Mouse (Mus musculus): ENCODE measurements around the gene Fam107a. TPM values are rescaled to one million over a fixed set of nuclear protein-coding genes. Genes with fewer than 3 reads are reported as not detected.

The Fam107a gene
- polyA plus RNA-seq, 1 experiment from 2014 or later: 0.24 TPM

DNA sequence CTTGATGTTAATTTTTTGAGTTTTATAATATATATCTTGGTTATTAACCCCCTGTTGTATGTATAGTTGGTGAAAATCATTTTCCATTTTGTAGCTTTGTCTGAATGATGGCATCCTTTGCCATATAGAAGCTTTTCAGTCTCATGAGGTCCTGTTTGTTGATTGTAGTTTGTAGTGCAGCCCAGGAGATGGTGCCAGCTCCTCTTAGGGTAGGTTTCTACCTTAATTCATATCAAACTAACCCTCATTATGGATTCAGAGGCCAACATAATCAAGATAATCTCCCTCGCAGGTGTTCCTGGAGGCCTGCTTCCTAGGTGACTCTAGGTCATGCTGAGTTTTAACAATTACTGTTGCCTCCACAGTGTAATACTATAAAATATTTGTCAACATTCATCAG, 55.6 kb downstream of the Fam107a start:
- no peak overlapping the region for H3K27ac ChIP-seq (ENCODE audit: low read length)
- no peak overlapping the region for H3K4me2 ChIP-seq (ENCODE audit: low read depth, low read length)
- H3K27me3 ChIP-seq (replicated peaks; ENCODE audit: control insufficient read depth, insufficient read depth, low read length): no peaks in the 10 kb centered on the region
- no peak overlapping the region for H3K4me3 ChIP-seq (ENCODE audit: low read length)
- H3K9ac ChIP-seq (ENCODE audit: low read depth, low read length): no peak overlapping the region
- H3K9me3 ChIP-seq (ENCODE audit: control insufficient read depth, low read length): no peaks in the 10 kb centered on the region
- H3K4me1 ChIP-seq (ENCODE audit: control insufficient read depth, insufficient read depth, low read length): no peaks in the 10 kb centered on the region
- no peak for ATAC-seq
- 64% methylated on average over 1 of the region's 1 CpGs for WGBS
- no peaks in the 10 kb centered on the region for H3K36me3 ChIP-seq (ENCODE audit: control insufficient read depth, insufficient read depth, low read length)

DNA sequence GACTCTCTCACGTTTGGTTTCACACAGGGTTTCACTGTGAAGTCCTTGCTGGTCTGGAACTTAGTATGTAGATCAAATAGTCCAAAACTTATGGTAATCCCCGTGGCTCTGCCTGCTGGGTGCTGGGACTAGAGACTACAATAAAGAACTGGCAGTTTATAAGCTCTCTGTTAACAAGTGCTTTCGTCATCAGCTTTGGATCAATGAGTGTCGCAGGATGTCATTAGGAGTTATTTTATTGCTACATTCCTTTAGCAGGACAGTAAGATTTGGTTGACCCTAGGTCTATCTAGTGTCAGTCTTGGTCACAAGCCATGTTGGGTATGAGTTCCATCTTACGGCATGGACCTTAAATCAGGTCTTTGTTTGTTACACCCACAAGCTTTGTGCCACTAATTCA, 57.6 kb downstream of the Fam107a start:
- Histone ChIP-seq H3K4me1 (ENCODE audit: control insufficient read depth, insufficient read depth, low read length) (no peaks in the 10 kb centered on the region), H3K27ac (ENCODE audit: low read length) (no peak overlapping the region), H3K9me3 (ENCODE audit: control insufficient read depth, low read length) (no peaks in the 10 kb centered on the region), H3K36me3 (ENCODE audit: control insufficient read depth, insufficient read depth, low read length) (no peaks in the 10 kb centered on the region), H3K27me3 (replicated peaks; ENCODE audit: control insufficient read depth, insufficient read depth, low read length) (no peaks in the 10 kb centered on the region), H3K4me3 (ENCODE audit: low read length) (no peak overlapping the region), H3K4me2 (ENCODE audit: low read depth, low read length) (no peak overlapping the region), H3K9ac (ENCODE audit: low read depth, low read length) (no peak overlapping the region)
- 71% methylated on average over 5 of the region's 5 CpGs for WGBS
- ATAC-seq: no peak

DNA sequence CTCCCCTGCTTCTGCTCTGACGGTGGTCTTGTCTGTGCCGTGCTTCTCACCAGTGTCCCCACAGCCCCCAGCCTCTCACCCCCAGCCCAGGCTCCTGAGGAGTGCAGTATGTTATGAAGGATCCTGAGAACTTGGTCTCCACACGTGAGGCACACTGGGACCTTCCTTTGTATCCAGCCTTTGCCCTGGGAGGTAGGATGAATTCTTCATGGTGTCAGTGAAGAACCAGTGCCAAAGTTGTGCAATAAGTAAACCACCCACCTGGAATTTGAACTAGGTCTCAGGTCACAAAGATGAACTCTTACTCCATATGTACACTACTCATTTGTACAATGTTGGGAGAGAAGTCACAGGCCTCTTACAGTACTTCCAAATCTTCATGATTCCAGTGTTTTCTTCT, 58.7 kb downstream of the Fam107a start, which contains the start of gene Acox2:
Gene Acox2 (minus strand): TSS at position 188 of the 400 bp plus-strand sequence.
- Histone ChIP-seq H3K4me2 (ENCODE audit: low read depth, low read length) (no peak within 1 kb of the TSS), H3K9ac (ENCODE audit: low read depth, low read length) (no peak within 1 kb of the TSS), H3K9me3 (ENCODE audit: control insufficient read depth, low read length) (no peaks in the 10 kb centered on the region), H3K4me3 (ENCODE audit: low read length) (no peak within 1 kb of the TSS), H3K27me3 (replicated peaks; ENCODE audit: control insufficient read depth, insufficient read depth, low read length) (no peaks in the 10 kb centered on the region), H3K4me1 (ENCODE audit: control insufficient read depth, insufficient read depth, low read length) (no peaks in the 10 kb centered on the region), H3K36me3 (ENCODE audit: control insufficient read depth, insufficient read depth, low read length) (no peaks in the 10 kb centered on the region), H3K27ac (ENCODE audit: low read length) (no peak within 1 kb of the TSS)
- ATAC-seq: peak; percentile 50
- WGBS: 74% methylated on average over 3 of the region's 3 CpGs

DNA sequence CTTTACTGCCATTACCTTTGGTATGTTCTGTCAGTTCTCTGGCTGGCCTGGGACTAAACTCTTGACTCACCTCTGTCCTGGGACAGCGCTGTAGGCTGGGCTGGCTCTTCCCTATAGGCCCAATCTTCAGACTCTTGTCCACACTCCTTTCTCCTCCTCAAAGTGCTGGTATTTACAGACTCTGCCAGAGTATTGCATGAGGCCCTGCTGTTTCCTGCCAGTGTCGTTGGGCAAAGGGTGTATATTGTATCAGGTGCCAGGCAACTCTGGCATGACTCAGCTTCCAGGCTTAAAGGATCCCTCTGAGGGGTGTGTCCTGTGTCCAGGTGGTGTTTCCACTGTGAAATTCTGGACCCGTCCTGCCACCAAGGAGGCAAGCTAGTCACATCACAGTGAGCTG, 59.1 kb downstream of the Fam107a start:
- Histone ChIP-seq H3K9me3 (ENCODE audit: control insufficient read depth, low read length) (no peaks in the 10 kb centered on the region), H3K4me3 (ENCODE audit: low read length) (no peak overlapping the region), H3K27ac (ENCODE audit: low read length) (no peak overlapping the region), H3K27me3 (replicated peaks; ENCODE audit: control insufficient read depth, insufficient read depth, low read length) (no peaks in the 10 kb centered on the region), H3K36me3 (ENCODE audit: control insufficient read depth, insufficient read depth, low read length) (no peaks in the 10 kb centered on the region), H3K9ac (ENCODE audit: low read depth, low read length) (no peak overlapping the region), H3K4me2 (ENCODE audit: low read depth, low read length) (no peak overlapping the region), H3K4me1 (ENCODE audit: control insufficient read depth, insufficient read depth, low read length) (no peaks in the 10 kb centered on the region)
- 67% methylated on average over 3 of the region's 3 CpGs for WGBS
- ATAC-seq: peak; percentile 57

DNA sequence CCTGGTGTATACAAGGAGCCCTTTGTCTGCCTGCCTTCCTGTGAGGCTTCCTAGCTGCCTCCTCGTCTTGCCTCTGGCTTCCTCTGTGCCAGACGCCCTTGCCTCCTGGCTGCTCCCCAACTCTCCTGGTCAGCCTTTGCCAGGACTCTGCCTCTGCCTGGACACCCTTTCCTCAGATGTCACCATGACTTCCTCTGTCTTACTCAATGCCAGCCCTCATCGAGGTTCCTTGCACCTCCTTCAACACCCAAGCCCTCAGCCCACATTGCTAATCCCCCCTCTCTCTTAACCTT, 59.5 kb downstream of the Fam107a start:
- no peak overlapping the region for H3K9ac ChIP-seq (ENCODE audit: low read depth, low read length)
- H3K4me3 ChIP-seq (ENCODE audit: low read length): no peak overlapping the region
- H3K27ac ChIP-seq (ENCODE audit: low read length): no peak overlapping the region
- 52% methylated on average over 3 of the region's 3 CpGs for WGBS
- H3K9me3 ChIP-seq (ENCODE audit: control insufficient read depth, low read length): no peaks in the 10 kb centered on the region
- H3K4me1 ChIP-seq (ENCODE audit: control insufficient read depth, insufficient read depth, low read length): no peaks in the 10 kb centered on the region
- H3K27me3 ChIP-seq (replicated peaks; ENCODE audit: control insufficient read depth, insufficient read depth, low read length): no peaks in the 10 kb centered on the region
- H3K4me2 ChIP-seq (ENCODE audit: low read depth, low read length): no peak overlapping the region
- no peaks in the 10 kb centered on the region for H3K36me3 ChIP-seq (ENCODE audit: control insufficient read depth, insufficient read depth, low read length)
- ATAC-seq: no peak; the same call in 1 of the 2 replicates

DNA sequence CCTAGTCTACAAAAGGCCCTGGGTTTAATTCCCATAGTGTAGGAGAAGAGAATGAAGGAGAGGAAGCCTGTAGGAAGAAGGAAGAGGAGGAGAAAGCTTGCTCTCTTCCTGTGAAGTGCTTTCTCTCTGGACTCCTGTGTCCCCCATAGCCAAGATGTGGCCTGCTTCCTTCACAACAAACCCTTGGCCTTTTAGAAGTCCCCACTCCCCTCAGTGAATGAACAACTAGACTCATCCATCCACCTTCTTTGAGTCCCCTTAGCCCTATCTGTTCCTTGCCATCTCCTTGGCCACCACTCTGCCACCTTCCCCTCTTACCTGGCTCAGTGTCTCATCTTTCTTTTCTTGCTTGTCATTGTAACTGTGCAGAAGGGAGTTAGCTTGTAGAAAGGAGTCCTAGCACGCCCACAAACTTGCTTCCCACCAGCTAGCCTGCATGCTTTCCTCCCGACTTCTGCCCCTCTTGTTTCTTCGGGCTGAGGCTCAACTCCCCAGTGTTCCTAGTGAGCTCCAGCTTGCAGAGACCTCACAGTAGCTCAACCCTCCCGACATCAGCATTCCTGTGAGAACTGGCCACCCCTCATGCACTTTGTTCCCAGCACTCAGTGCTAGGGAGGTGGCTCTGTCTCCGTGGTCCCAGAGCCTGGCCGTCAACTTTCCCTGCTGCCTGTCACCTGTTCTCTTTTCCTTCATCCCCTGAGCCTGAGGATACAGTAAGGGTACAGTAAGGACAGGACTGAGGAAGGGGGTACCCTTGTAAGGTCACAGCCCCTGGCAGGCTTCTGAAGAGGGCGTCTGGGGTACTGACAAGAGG, 60.1 kb downstream of the Fam107a start:
- Histone ChIP-seq H3K9ac (ENCODE audit: low read depth, low read length) (no peak overlapping the region), H3K4me1 (ENCODE audit: control insufficient read depth, insufficient read depth, low read length) (no peaks in the 10 kb centered on the region), H3K27me3 (replicated peaks; ENCODE audit: control insufficient read depth, insufficient read depth, low read length) (no peaks in the 10 kb centered on the region), H3K9me3 (ENCODE audit: control insufficient read depth, low read length) (no peaks in the 10 kb centered on the region), H3K27ac (ENCODE audit: low read length) (no peak overlapping the region), H3K4me3 (ENCODE audit: low read length) (no peak overlapping the region), H3K36me3 (ENCODE audit: control insufficient read depth, insufficient read depth, low read length) (no peaks in the 10 kb centered on the region), H3K4me2 (ENCODE audit: low read depth, low read length) (no peak overlapping the region)
- peak; percentile 60 for ATAC-seq
- WGBS: 46% methylated on average over 7 of the region's 7 CpGs

DNA sequence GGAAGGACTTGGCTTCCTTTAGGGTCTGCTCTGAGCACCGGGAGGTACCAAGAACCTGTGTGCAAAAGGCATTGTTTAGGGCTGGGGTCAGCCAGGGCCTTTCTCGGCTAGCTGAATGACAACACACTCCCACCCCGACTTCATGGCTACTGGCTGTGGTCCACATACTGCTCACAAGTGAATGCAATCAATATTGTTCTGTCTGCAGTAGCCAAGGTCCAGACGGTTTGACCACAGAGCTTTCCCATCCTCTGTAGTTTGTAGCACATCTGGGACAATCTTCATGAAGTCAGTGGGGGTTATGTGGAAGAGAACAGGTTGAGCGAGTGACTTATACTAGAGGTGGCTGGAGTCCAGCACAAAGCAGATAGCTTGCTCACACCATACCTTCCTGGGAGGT, 60.9 kb downstream of the Fam107a start:
- no peak for ATAC-seq
- H3K9ac ChIP-seq (ENCODE audit: low read depth, low read length): no peak overlapping the region
- no peaks in the 10 kb centered on the region for H3K9me3 ChIP-seq (ENCODE audit: control insufficient read depth, low read length)
- no peak overlapping the region for H3K4me2 ChIP-seq (ENCODE audit: low read depth, low read length)
- no peaks in the 10 kb centered on the region for H3K4me1 ChIP-seq (ENCODE audit: control insufficient read depth, insufficient read depth, low read length)
- no peaks in the 10 kb centered on the region for H3K36me3 ChIP-seq (ENCODE audit: control insufficient read depth, insufficient read depth, low read length)
- H3K27me3 ChIP-seq (replicated peaks; ENCODE audit: control insufficient read depth, insufficient read depth, low read length): no peaks in the 10 kb centered on the region
- H3K27ac ChIP-seq (ENCODE audit: low read length): no peak overlapping the region
- H3K4me3 ChIP-seq (ENCODE audit: low read length): no peak overlapping the region
- 62% methylated on average over 5 of the region's 5 CpGs for WGBS

DNA sequence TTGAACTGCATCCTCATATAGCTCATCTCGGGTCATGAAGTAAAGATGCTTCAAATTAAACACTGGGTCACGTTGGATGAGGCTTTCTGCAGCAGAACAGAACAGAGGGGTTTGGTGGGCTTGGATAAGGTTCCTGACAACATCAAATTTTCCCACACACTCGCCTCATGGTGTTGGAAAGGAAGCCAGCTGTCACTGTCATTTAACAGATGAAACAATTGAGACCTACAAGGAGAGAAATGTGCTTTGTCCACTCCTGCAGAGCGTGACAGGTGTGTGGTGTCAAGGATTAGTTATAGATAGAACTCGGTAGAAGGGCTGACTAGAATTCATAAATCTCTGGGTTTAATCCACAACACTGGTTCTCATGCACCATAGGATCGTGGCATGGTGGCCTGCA, 61.8 kb downstream of the Fam107a start:
- WGBS: 68% methylated on average over 6 of the region's 6 CpGs
- ATAC-seq: no peak
- H3K27me3 ChIP-seq (replicated peaks; ENCODE audit: control insufficient read depth, insufficient read depth, low read length): no peaks in the 10 kb centered on the region

DNA sequence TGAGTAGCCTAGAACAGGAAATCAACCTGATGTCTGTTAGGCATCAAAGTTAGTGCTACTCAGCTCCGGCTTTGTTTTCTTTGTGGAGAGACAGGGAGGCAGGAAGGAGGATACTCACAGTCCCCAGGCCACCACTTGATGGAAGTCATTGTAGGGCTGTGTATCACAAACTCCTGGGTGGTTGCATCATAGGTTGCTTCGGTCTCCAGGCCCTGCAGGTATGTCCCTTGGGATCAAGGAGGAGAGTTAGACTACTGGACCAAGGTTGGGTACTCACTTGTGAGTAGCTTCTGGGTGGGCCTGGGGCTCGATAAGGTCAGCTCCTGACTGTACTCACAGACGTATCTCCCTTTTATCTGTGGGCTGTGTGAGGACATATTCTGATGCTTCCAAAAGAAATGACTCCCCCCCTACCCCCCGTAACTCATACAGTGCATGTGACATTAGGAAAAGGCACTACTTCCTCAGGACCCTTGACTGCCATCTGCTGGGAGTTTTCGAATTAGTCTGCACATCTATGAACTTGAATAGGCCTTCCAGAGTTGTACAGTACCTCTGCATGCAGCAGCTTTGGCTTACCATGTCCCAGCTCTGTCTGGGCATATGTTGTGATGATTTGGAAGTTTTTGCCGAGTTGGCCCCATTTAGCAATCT, 62.6 kb downstream of the Fam107a start:
- H3K4me2 ChIP-seq (ENCODE audit: low read depth, low read length): no peak overlapping the region
- H3K27ac ChIP-seq (ENCODE audit: low read length): no peak overlapping the region
- H3K4me1 ChIP-seq (ENCODE audit: control insufficient read depth, insufficient read depth, low read length): no peaks in the 10 kb centered on the region
- H3K9me3 ChIP-seq (ENCODE audit: control insufficient read depth, low read length): no peaks in the 10 kb centered on the region
- no peaks in the 10 kb centered on the region for H3K36me3 ChIP-seq (ENCODE audit: control insufficient read depth, insufficient read depth, low read length)
- no peaks in the 10 kb centered on the region for H3K27me3 ChIP-seq (replicated peaks; ENCODE audit: control insufficient read depth, insufficient read depth, low read length)
- no peak for ATAC-seq
- no peak overlapping the region for H3K9ac ChIP-seq (ENCODE audit: low read depth, low read length)
- H3K4me3 ChIP-seq (ENCODE audit: low read length): no peak overlapping the region
- WGBS: 70% methylated on average over 7 of the region's 7 CpGs

More for the DNA sequence above, 61.8 kb downstream of the Fam107a start:
- Histone ChIP-seq H3K4me2 (ENCODE audit: low read depth, low read length) (no peak overlapping the region), H3K27ac (ENCODE audit: low read length) (no peak overlapping the region), H3K9ac (ENCODE audit: low read depth, low read length) (no peak overlapping the region), H3K9me3 (ENCODE audit: control insufficient read depth, low read length) (no peaks in the 10 kb centered on the region), H3K4me3 (ENCODE audit: low read length) (no peak overlapping the region), H3K36me3 (ENCODE audit: control insufficient read depth, insufficient read depth, low read length) (no peaks in the 10 kb centered on the region), H3K4me1 (ENCODE audit: control insufficient read depth, insufficient read depth, low read length) (no peaks in the 10 kb centered on the region)
